Mouse (Mus musculus): Measurements from ENCODE around the gene Adam26a. TPM values are rescaled to one million over a fixed set of nuclear protein-coding genes. Genes with fewer than 3 reads are reported as not detected.
"Not testable (repeated sequence)": the region's sequence is repeated elsewhere in the genome, so short reads cannot be mapped to it uniquely, and the experiment has no call there.

Adam26a gene
- not detected in 2 replicates for polyA plus RNA-seq (2015; fragmentation: Nextera tagmentation; extraction: Ambion mirVana)

DNA sequence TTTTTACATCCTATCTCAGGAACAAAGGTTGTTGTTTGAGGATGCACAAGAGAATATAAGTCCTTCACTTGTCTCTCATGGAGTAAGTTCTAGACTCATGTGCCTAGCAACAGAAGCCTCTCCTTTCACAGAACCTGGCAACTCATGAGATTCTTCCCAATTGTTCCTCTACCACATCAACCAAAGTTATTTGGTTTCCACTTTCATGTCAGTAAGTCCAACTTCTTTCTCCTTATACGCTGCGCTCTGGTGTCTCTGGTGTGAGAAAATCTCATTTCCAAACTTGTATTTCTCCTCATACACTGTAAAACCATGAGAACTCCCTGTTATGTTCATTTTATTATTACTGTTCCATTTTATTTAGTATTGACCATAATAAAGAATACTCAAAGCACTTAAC, at the start of gene Adam26a:
Gene Adam26a, minus strand, starts transcription at position 101 of the 400 bp plus-strand sequence.
- H3K36me3 ChIP-seq (ENCODE audit: control insufficient read depth, insufficient read depth, low read length); ATAC-seq; H3K4me1 ChIP-seq (ENCODE audit: control insufficient read depth, insufficient read depth, low read length); H3K27me3 ChIP-seq (ENCODE audit: control insufficient read depth, insufficient read depth, low read depth, low read length); H3K9me3 ChIP-seq (replicated peaks; ENCODE audit: control insufficient read depth, low read length, poor library complexity, severe bottlenecking); H3K9ac ChIP-seq (ENCODE audit: low read depth, low read length); H3K4me2 ChIP-seq (ENCODE audit: low read length); H3K4me3 ChIP-seq (ENCODE audit: low read depth, low read length); H3K27ac ChIP-seq (ENCODE audit: low read length): not testable (repeated sequence)
- 90% methylated on average over 2 of the region's 2 CpGs for WGBS

DNA sequence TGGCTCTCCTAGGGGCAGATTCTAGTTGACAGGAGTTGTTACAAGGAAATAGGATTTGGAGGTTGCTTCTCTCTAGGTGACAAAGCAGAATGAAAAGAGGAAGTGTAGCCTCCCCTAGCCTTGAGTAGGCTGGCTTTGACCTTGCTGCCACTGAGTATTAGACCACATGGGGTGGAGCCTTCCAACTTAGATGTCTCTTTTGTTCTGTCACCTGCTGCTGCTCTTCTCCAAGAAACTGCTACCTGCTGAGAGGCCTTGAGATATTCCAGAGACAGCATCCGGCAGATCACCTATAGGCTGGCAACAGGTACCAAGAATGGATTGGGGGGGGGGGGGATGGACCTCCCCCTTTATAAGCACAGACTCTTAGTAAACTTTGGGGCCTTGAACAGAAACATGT, 39.5 kb upstream of the Adam26a start:
- Histone ChIP-seq H3K4me1 (ENCODE audit: control insufficient read depth, insufficient read depth, low read length) (no peaks in the 10 kb centered on the region), H3K36me3 (ENCODE audit: control insufficient read depth, insufficient read depth, low read length) (no peaks in the 10 kb centered on the region), H3K27ac (ENCODE audit: low read length) (no peak overlapping the region), H3K27me3 (ENCODE audit: control insufficient read depth, insufficient read depth, low read depth, low read length) (no peaks in the 10 kb centered on the region), H3K9me3 (replicated peaks; ENCODE audit: control insufficient read depth, low read length, poor library complexity, severe bottlenecking) (no peaks in the 10 kb centered on the region), H3K9ac (ENCODE audit: low read depth, low read length) (no peak overlapping the region), H3K4me3 (ENCODE audit: low read depth, low read length) (no peak overlapping the region), H3K4me2 (ENCODE audit: low read length) (no peak overlapping the region)
- ATAC-seq: no peak
- WGBS: 79% methylated on average over 1 of the region's 1 CpGs

- H3K27ac ChIP-seq (ENCODE audit: low read length); H3K4me2 ChIP-seq (ENCODE audit: low read length); H3K36me3 ChIP-seq (ENCODE audit: control insufficient read depth, insufficient read depth, low read length); H3K9ac ChIP-seq (ENCODE audit: low read depth, low read length); H3K4me1 ChIP-seq (ENCODE audit: control insufficient read depth, insufficient read depth, low read length); H3K4me3 ChIP-seq (ENCODE audit: low read depth, low read length); H3K27me3 ChIP-seq (ENCODE audit: control insufficient read depth, insufficient read depth, low read depth, low read length); H3K9me3 ChIP-seq (replicated peaks; ENCODE audit: control insufficient read depth, low read length, poor library complexity, severe bottlenecking); ATAC-seq: not testable (repeated sequence)
- WGBS: 82% methylated on average over 13 of the region's 13 CpGs
Observed at GRCm38 (mm10) chr8:43603657-43604056, 27.1 kb upstream of the Adam26a start.

DNA sequence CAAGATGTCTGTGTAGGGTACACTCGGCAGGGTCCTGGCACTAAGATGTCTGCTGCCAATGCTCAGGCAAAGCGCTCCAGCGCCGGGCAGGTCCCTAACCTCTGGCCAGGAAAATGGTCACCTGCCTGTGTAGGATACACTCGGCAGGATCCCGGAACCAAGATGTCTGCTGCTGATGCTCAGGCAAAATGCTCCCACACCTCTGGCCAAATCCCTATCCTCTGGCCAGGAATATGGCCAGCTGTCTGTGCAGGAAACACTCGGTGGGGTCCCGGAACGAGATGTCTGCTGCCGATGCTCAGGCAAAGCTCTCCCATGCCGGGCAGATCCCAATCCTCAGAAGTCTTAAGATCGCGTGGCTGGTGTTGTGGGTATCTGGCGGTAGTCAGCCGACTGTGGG, 26.7 kb upstream of the Adam26a start:
- H3K27me3 ChIP-seq (ENCODE audit: control insufficient read depth, insufficient read depth, low read depth, low read length); H3K4me2 ChIP-seq (ENCODE audit: low read length); H3K9me3 ChIP-seq (replicated peaks; ENCODE audit: control insufficient read depth, low read length, poor library complexity, severe bottlenecking); H3K4me3 ChIP-seq (ENCODE audit: low read depth, low read length); ATAC-seq; H3K4me1 ChIP-seq (ENCODE audit: control insufficient read depth, insufficient read depth, low read length); H3K36me3 ChIP-seq (ENCODE audit: control insufficient read depth, insufficient read depth, low read length); H3K27ac ChIP-seq (ENCODE audit: low read length); H3K9ac ChIP-seq (ENCODE audit: low read depth, low read length): not testable (repeated sequence)
- 95% methylated on average over 15 of the region's 15 CpGs for WGBS

DNA sequence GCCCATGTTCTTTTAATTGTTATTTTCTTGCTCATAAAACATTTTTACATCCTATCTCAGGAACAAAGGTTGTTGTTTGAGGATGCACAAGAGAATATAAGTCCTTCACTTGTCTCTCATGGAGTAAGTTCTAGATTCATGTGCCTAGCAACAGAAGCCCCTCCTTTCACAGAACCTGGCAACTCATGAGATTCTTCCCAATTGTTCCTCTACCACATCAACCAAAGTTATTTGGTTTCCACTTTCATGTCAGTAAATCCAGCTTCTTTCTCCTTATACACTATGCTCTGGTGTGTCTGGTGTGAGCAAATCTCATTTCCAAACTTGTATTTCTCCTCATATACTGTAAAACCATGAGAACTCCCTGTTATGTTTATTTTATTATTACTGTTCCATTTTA, 48.5 kb downstream of the Adam26a start, which contains the start of gene Adam26b:
Gene Adam26b, minus strand, starts transcription at position 101 of the 400 bp plus-strand sequence.
- H3K9me3 ChIP-seq (replicated peaks; ENCODE audit: control insufficient read depth, low read length, poor library complexity, severe bottlenecking); H3K4me2 ChIP-seq (ENCODE audit: low read length); H3K27me3 ChIP-seq (ENCODE audit: control insufficient read depth, insufficient read depth, low read depth, low read length); H3K9ac ChIP-seq (ENCODE audit: low read depth, low read length); H3K36me3 ChIP-seq (ENCODE audit: control insufficient read depth, insufficient read depth, low read length); ATAC-seq; H3K4me1 ChIP-seq (ENCODE audit: control insufficient read depth, insufficient read depth, low read length); H3K27ac ChIP-seq (ENCODE audit: low read length); H3K4me3 ChIP-seq (ENCODE audit: low read depth, low read length): not testable (repeated sequence)

Other genes with a start within 250 kb of the Adam26a start
- not detected in 2 replicates for gene Adam26b, start 48.6 kb downstream of the Adam26a start, polyA plus RNA-seq (2015; fragmentation: Nextera tagmentation; extraction: Ambion mirVana)
- not detected in 2 replicates for gene Gm5346, start 50.6 kb upstream of the Adam26a start, polyA plus RNA-seq (2015; fragmentation: Nextera tagmentation; extraction: Ambion mirVana)
- gene Adam34, start 133.3 kb upstream of the Adam26a start, polyA plus RNA-seq (2015; fragmentation: Nextera tagmentation; extraction: Ambion mirVana): not detected in 2 replicates

All from midbrain, embryonic 16.5 days (tissue).